Mouse (Mus musculus) B cell, adult 67 days (primary cell): ENCODE measurements around the gene Abcc3. TPM values are rescaled to one million over a fixed set of nuclear protein-coding genes. Genes with fewer than 3 reads are reported as not detected.

Experiments
- total RNA-seq, 2 experiments: library from RNA; stranded (reverse); gene quantifications; 4 replicates each; pipeline ENCODE4 v1.2.4; 2023

The Abcc3 gene
- total RNA-seq = under 1 TPM; 0.62 to 0.96 TPM

DNA sequence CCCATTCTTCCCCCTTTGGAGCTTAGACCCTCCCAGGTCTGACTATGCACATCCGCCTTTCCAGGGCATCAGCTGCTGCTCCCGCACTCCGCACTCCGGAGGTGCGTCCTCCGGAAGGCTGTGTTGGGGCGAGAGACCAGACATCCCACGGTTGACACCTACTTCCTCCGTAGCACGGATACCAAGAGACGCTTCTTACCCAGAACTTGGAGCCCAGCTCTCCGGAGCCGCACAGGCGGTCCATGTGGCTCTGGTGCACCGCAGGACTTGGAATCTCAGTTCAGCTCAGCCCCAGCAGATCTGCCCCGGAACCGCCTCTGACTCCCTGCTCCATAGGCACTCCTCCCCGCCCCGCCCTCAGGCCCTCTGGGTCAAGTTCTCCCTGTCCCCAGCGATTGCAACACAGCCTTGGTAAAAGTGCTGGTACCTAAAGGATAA, at the start of gene Abcc3:
Abcc3 (minus strand) TSS at position 326 of the 438 bp plus-strand sequence.

GRCm38 (mm10) chr11:94327693-94328643, 64.8 kb downstream of the Abcc3 start, which contains the start of gene Ankrd40:
Gene Ankrd40, plus strand, starts transcription at chr11:94328001.

DNA sequence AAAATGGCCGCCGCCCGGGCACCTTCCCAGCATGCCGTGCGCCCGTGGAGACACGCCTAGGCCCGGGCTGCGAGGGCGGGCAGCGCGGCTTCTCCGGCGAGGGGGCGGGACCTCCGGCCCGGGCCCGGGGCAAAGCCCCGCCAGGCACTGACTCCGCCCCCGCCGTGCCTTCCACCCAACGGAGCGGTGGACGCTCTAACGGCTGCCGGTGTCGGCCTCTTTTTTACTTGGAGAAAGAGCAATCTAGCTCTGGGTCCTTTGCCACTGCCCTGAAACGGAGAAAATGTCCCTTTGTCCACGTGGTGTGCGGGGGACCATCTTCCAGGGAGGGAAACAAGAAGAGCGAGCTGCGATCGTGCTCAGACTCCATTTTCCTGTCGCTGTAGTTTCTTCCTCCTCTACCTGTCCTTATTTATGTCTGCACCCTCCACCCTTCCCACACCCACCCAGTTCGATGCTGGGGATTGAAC, 70.8 kb downstream of the Abcc3 start, which contains the start of gene Luc7l3:
Luc7l3 (minus strand) TSS at position 58 of the 470 bp plus-strand sequence.

Other genes with a start within 250 kb of the Abcc3 start
- gene Tob1, start 181.5 kb downstream of the Abcc3 start, total RNA-seq = 10 to 100 TPM; 28.9 to 35.3 TPM
- gene Wfikkn2, start 147.0 kb downstream of the Abcc3 start, total RNA-seq = not detected
- not detected for gene Gm21885, start 111.1 kb downstream of the Abcc3 start, total RNA-seq
- 100 to 1,000 TPM; 101 to 104 TPM for gene Luc7l3, start 71.0 kb downstream of the Abcc3 start, total RNA-seq
- gene Ankrd40, start 65.0 kb downstream of the Abcc3 start, total RNA-seq = 10 to 100 TPM; 59.0 to 64.9 TPM
- gene Cacna1g, start 81.2 kb upstream of the Abcc3 start, total RNA-seq = not detected
- gene Spata20, start 93.2 kb upstream of the Abcc3 start, total RNA-seq = not detected
- not detected for gene Epn3, start 107.0 kb upstream of the Abcc3 start, total RNA-seq
- gene Mycbpap, start 128.7 kb upstream of the Abcc3 start, total RNA-seq = 1 to 10 TPM in 1 of 2 experiments, not detected in 1; 1.0 TPM
- gene Rsad1, start 156.3 kb upstream of the Abcc3 start, total RNA-seq = 1 to 10 TPM; 7.9 to 9.0 TPM
- not detected for gene Chad, start 172.1 kb upstream of the Abcc3 start, total RNA-seq
- 10 to 100 TPM; 79.2 to 95.4 TPM for gene Acsf2, start 208.9 kb upstream of the Abcc3 start, total RNA-seq
- 10 to 100 TPM; 62.1 to 68.1 TPM for gene Lrrc59, start 236.8 kb upstream of the Abcc3 start, total RNA-seq